8 mouse cellular contexts compared by ENCODE assay signal in genomic region chr7:130770707-130771106, GRCm38 (mm10). TPM values are rescaled to one million over a fixed set of nuclear protein-coding genes. Genes with fewer than 3 reads are reported as not detected.
DNase-seq lines count a peak whose midpoint lies in the region; ATAC-seq and TF ChIP-seq lines count a peak whose summit lies in the region.

No protein-coding gene starts in this region.

- TF ChIP-seq CTCF in C2C12 (IDR thresholded peaks at IDR 0.05; ENCODE audit: control insufficient read depth, insufficient read depth, insufficient read length), result peak; percentile 39
- TF ChIP-seq CTCF in lung, postnatal 0 days (IDR thresholded peaks at IDR 0.05), result peak; percentile 90

- H3K27me3 ChIP-seq in C2C12 (ENCODE audit: control insufficient read depth, insufficient read depth, insufficient read length), result no peaks in the 10 kb centered on the region
- no peaks in the 10 kb centered on the region for H3K27me3 ChIP-seq in lung, postnatal 0 days (replicated peaks; ENCODE audit: insufficient read depth, low read length)

- H3K79me3 ChIP-seq in C2C12 (ENCODE audit: low read depth), result no peaks in the 10 kb centered on the region

- H3K4me3 ChIP-seq in C2C12 (ENCODE audit: insufficient read depth, poor library complexity, severe bottlenecking), result no peak overlapping the region
- H3K4me3 ChIP-seq in lung, postnatal 0 days (ENCODE audit: low read depth, low read length), result no peak overlapping the region

- no peak overlapping the region for H3ac ChIP-seq in C2C12 (ENCODE audit: control insufficient read depth, insufficient read length, low read depth)

- H3K9ac ChIP-seq in lung, postnatal 0 days (replicated peaks; ENCODE audit: low read depth), result no peak overlapping the region

- no peaks in the 10 kb centered on the region for H3K36me3 ChIP-seq in C2C12 (ENCODE audit: control insufficient read depth, insufficient read depth)
- no peaks in the 10 kb centered on the region for H3K36me3 ChIP-seq in lung, postnatal 0 days (ENCODE audit: insufficient read depth, low read length)

- peak; percentile 90 for DNase-seq in ZHBTc4 (ENCODE audit: low read depth, low spot score)
- peak; percentile 89 to 93 for DNase-seq in cerebellum, postnatal 25 days
- DNase-seq in gastrocnemius, postnatal 25 days, result peak; percentile 59
- peak; percentile 55 for DNase-seq in large intestine, adult 2 months (ENCODE audit: low read depth, low spot score)
- DNase-seq in lung, postnatal 0 days (ENCODE audit: low spot score), result peak; percentile 86
- peak; percentile 83 for DNase-seq in retina, postnatal 1 day
- DNase-seq in thymus, postnatal 4 days, result peak; percentile 92

- 18% methylated on average over 3 of the region's 3 CpGs for WGBS in large intestine, adult 2 months
- 15% methylated on average over 3 of the region's 3 CpGs for WGBS in lung, postnatal 0 days

- ATAC-seq in lung, postnatal 0 days, result peak; percentile 47; the same call in 1 of the 2 replicates

- no peak overlapping the region for H3K27ac ChIP-seq in lung, postnatal 0 days (ENCODE audit: low read length)

- no peak for TF ChIP-seq EP300 in lung, postnatal 0 days (IDR thresholded peaks at IDR 0.05)

- H3K4me2 ChIP-seq in lung, postnatal 0 days (replicated peaks; ENCODE audit: low read depth, low read length), result no peak overlapping the region

- H3K9me3 ChIP-seq in lung, postnatal 0 days (ENCODE audit: low read length), result no peaks in the 10 kb centered on the region

- no peaks in the 10 kb centered on the region for H3K4me1 ChIP-seq in lung, postnatal 0 days (ENCODE audit: insufficient read depth, low read depth, low read length)

- no peaks in the 10 kb centered on the region for H3K79me2 ChIP-seq in C2C12 (ENCODE audit: control insufficient read depth, insufficient read depth)

TF ChIP-seq in C2C12, 6 proteins besides CTCF, POLR2A, EP300 and RAD21:
- TF ChIP-seq MAX (IDR thresholded peaks at IDR 0.05) (no peak), FOSL1 (IDR thresholded peaks at IDR 0.05; ENCODE audit: insufficient read depth, low read length, poor library complexity, severe bottlenecking) (no peak), MYOG (IDR thresholded peaks at IDR 0.05; ENCODE audit: control insufficient read depth, extremely low read depth, insufficient read length) (no peak), CEBPB (IDR thresholded peaks at IDR 0.05; ENCODE audit: low read depth) (no peak), USF1 (IDR thresholded peaks at IDR 0.05; ENCODE audit: low read depth) (no peak), MYOD1 (IDR thresholded peaks at IDR 0.05; ENCODE audit: control insufficient read depth, insufficient read length, low read depth) (no peak)

RNA-seq across cellular contexts. Expression of gene Btbd16, which starts 3.2 kb away (rescaled TPM):
- not detected for polyA plus RNA-seq in C2C12 (2012; fragmentation: generic; extraction: Trizol)
- under 1 TPM in 1 of 2 experiments, not detected in 1; 0.24 TPM for total RNA-seq in gastrocnemius, postnatal 25 days (2021)
- polyA plus RNA-seq in large intestine, adult 2 months (2012; rRNA removed), result 0.02 and 0.03 TPM in 2 replicates
- polyA plus RNA-seq in lung, postnatal 0 days (2015; fragmentation: Nextera tagmentation; extraction: Ambion mirVana), result 0.08 TPM in 1 of 2 replicates, not detected in the other
